Mouse (Mus musculus): ENCODE results near the gene Alas2. TPM values are rescaled to one million over a fixed set of nuclear protein-coding genes. Genes with fewer than 3 reads are reported as not detected.

Gene Alas2
- polyA plus RNA-seq, 1 experiment: not detected

GRCm38 (mm10) chrX:150594176-150594575, 47.0 kb downstream of the Alas2 start:
- TF ChIP-seq E2F4 (IDR thresholded peaks at IDR 0.05; ENCODE audit: insufficient read depth): no peak
- no peak for TF ChIP-seq MAX (IDR thresholded peaks at IDR 0.05; ENCODE audit: low read depth)
- no peak for TF ChIP-seq MYOG (IDR thresholded peaks at IDR 0.05; ENCODE audit: control insufficient read depth in 1 of 3, insufficient read depth in 1 of 3, insufficient read length in 2 of 3, low read depth in 2 of 3)
- no peak for TF ChIP-seq TCF12 (IDR thresholded peaks at IDR 0.05; ENCODE audit: insufficient read depth, poor library complexity, severe bottlenecking)
- TF ChIP-seq REST (IDR thresholded peaks at IDR 0.05; ENCODE audit: insufficient read depth, insufficient read length): no peak
- no peak for TF ChIP-seq POLR2A (IDR thresholded peaks at IDR 0.05; ENCODE audit: insufficient read length, low read depth)
- no peak for TF ChIP-seq USF1 (IDR thresholded peaks at IDR 0.05; ENCODE audit: low read depth)
- H3K79me2 ChIP-seq (ENCODE audit: control insufficient read depth, insufficient read depth): no peaks in the 10 kb centered on the region
- H3K4me2 ChIP-seq (ENCODE audit: low read depth): no peak overlapping the region

GRCm38 (mm10) chrX:150595016-150595760, 48.0 kb downstream of the Alas2 start:
- Histone ChIP-seq H3K36me3 (ENCODE audit: control insufficient read depth, insufficient read depth) (no peaks in the 10 kb centered on the region), H3K4me3 (no peak overlapping the region), H3K27me3 (ENCODE audit: control insufficient read depth, insufficient read depth, insufficient read length) (no peaks in the 10 kb centered on the region), H3K79me2 (ENCODE audit: control insufficient read depth, insufficient read depth) (no peaks in the 10 kb centered on the region), H3K4me2 (ENCODE audit: low read depth) (no peak overlapping the region), H3ac (ENCODE audit: control insufficient read depth, insufficient read length) (no peak overlapping the region)
- no peak for TF ChIP-seq TCF12 (IDR thresholded peaks at IDR 0.05; ENCODE audit: insufficient read depth, poor library complexity, severe bottlenecking)
- no peak for TF ChIP-seq MYOD1 (IDR thresholded peaks at IDR 0.05; ENCODE audit: control insufficient read depth in 1 of 3, insufficient read length in 2 of 3, low read depth in 2 of 3)
- no peak for TF ChIP-seq TCF3 (IDR thresholded peaks at IDR 0.05; ENCODE audit: insufficient read length, low read depth)
- no peak for TF ChIP-seq POLR2AphosphoS2 (IDR thresholded peaks at IDR 0.05; ENCODE audit: insufficient read length, low read depth)
- TF ChIP-seq E2F4 (IDR thresholded peaks at IDR 0.05; ENCODE audit: insufficient read depth): no peak
- no peak for TF ChIP-seq USF1 (IDR thresholded peaks at IDR 0.05; ENCODE audit: low read depth)
- TF ChIP-seq POLR2A (IDR thresholded peaks at IDR 0.05; ENCODE audit: insufficient read length, low read depth): no peak
- TF ChIP-seq SRF (IDR thresholded peaks at IDR 0.05; ENCODE audit: control insufficient read depth, insufficient read length, low read depth): no peak
- TF ChIP-seq MAX (IDR thresholded peaks at IDR 0.05; ENCODE audit: low read depth): no peak
- no peak for TF ChIP-seq CEBPB (IDR thresholded peaks at IDR 0.05; ENCODE audit: insufficient read depth, poor library complexity, severe bottlenecking)
- TF ChIP-seq MYOG (IDR thresholded peaks at IDR 0.05; ENCODE audit: control insufficient read depth in 1 of 3, insufficient read depth in 1 of 3, insufficient read length in 2 of 3, low read depth in 2 of 3): no peak
- TF ChIP-seq REST (IDR thresholded peaks at IDR 0.05; ENCODE audit: insufficient read depth, insufficient read length): no peak

More at GRCm38 (mm10) chrX:150594176-150594575, 47.0 kb downstream of the Alas2 start:
- no peak overlapping the region for H3K4me3 ChIP-seq
- H3K36me3 ChIP-seq (ENCODE audit: control insufficient read depth, insufficient read depth): no peaks in the 10 kb centered on the region
- H3K27me3 ChIP-seq (ENCODE audit: control insufficient read depth, insufficient read depth, insufficient read length): no peaks in the 10 kb centered on the region
- no peak overlapping the region for H3ac ChIP-seq (ENCODE audit: control insufficient read depth, insufficient read length)

- Histone ChIP-seq H3K79me2 (ENCODE audit: control insufficient read depth, insufficient read depth) (no peaks in the 10 kb centered on the region), H3K36me3 (ENCODE audit: control insufficient read depth, insufficient read depth) (no peaks in the 10 kb centered on the region), H3K27me3 (ENCODE audit: control insufficient read depth, insufficient read depth, insufficient read length) (no peaks in the 10 kb centered on the region), H3K4me3 (no peak overlapping the region), H3ac (ENCODE audit: control insufficient read depth, insufficient read length) (no peak overlapping the region), H3K4me2 (ENCODE audit: low read depth) (no peak overlapping the region)
- TF ChIP-seq MAX (IDR thresholded peaks at IDR 0.05; ENCODE audit: low read depth): no peak
- TF ChIP-seq POLR2AphosphoS2 (IDR thresholded peaks at IDR 0.05; ENCODE audit: insufficient read length, low read depth): no peak
- TF ChIP-seq USF1 (IDR thresholded peaks at IDR 0.05; ENCODE audit: low read depth): no peak
- TF ChIP-seq CEBPB (IDR thresholded peaks at IDR 0.05; ENCODE audit: insufficient read depth, poor library complexity, severe bottlenecking): no peak
- TF ChIP-seq POLR2A (IDR thresholded peaks at IDR 0.05; ENCODE audit: insufficient read length, low read depth): no peak
- no peak for TF ChIP-seq SRF (IDR thresholded peaks at IDR 0.05; ENCODE audit: control insufficient read depth, insufficient read length, low read depth)
Measured at GRCm38 (mm10) chrX:150598882-150599281, 51.7 kb downstream of the Alas2 start.

Other genes starting within 250 kb of the Alas2 start
- gene Tmem29, start 88.2 kb upstream of the Alas2 start, polyA plus RNA-seq (2012; fragmentation: generic; extraction: Trizol): 5.9 TPM
- 0.91 TPM for gene Pfkfb1, start 40.9 kb downstream of the Alas2 start, polyA plus RNA-seq (2012; fragmentation: generic; extraction: Trizol)
- 6.2 TPM for gene Apex2, start 42.5 kb downstream of the Alas2 start, polyA plus RNA-seq (2012; fragmentation: generic; extraction: Trizol)
- 0.08 TPM for gene Tro, start 110.2 kb downstream of the Alas2 start, polyA plus RNA-seq (2012; fragmentation: generic; extraction: Trizol)

Data from myocyte (in vitro differentiated cells).